Mouse (Mus musculus) embryo, embryonic 10.5 days (tissue): ENCODE results near the gene Mroh7.
A peak's percentile ranks its signal among the peaks of the same experiment; 100 is the strongest.
"Not testable (repeated sequence)": the region's sequence is repeated elsewhere in the genome, so short reads cannot be mapped to it uniquely, and the experiment has no call there.

Experiments
- DNase-seq: peaks from one replicate; pipeline ENCODE4 v3.0.0-alpha.2; 2015; ENCODE audit warnings: low spot score

Mroh7 gene

GRCm38 (mm10) chr4:106730814-106731213 is at the start of gene Mroh7:
Gene Mroh7 (minus strand): TSS chr4:106730925.
- no peak for DNase-seq

GRCm38 (mm10) chr4:106780045-106780444 is 49.3 kb upstream of the Mroh7 start:
- peak; percentile 82 for DNase-seq

GRCm38 (mm10) chr4:106778116-106778788 is 47.5 kb upstream of the Mroh7 start:
- peak; percentile 81 for DNase-seq

- DNase-seq, result peak; percentile 85
Measured at GRCm38 (mm10) chr4:106776998-106777397, 46.3 kb upstream of the Mroh7 start.

GRCm38 (mm10) chr4:106775767-106776166 is 45.0 kb upstream of the Mroh7 start:
- DNase-seq, result not testable (repeated sequence)

GRCm38 (mm10) chr4:106772558-106772957 is 41.8 kb upstream of the Mroh7 start:
- DNase-seq, result no peak

- no peak for DNase-seq
Measured at GRCm38 (mm10) chr4:106769306-106769705, 38.6 kb upstream of the Mroh7 start.

GRCm38 (mm10) chr4:106764166-106764565 is 33.4 kb upstream of the Mroh7 start:
- DNase-seq, result no peak

GRCm38 (mm10) chr4:106751726-106752125 is 21.0 kb upstream of the Mroh7 start:
- DNase-seq, result no peak

GRCm38 (mm10) chr4:106749699-106750098 is 19.0 kb upstream of the Mroh7 start:
- peak; percentile 85 for DNase-seq

- DNase-seq, result peak; percentile 18
Measured at GRCm38 (mm10) chr4:106747001-106747580, 16.4 kb upstream of the Mroh7 start.

- no peak for DNase-seq
Measured at GRCm38 (mm10) chr4:106745862-106746261, 15.1 kb upstream of the Mroh7 start.

- no peak for DNase-seq
Measured at GRCm38 (mm10) chr4:106737904-106738303, 7.2 kb upstream of the Mroh7 start.

- not testable (repeated sequence) for DNase-seq
Measured at GRCm38 (mm10) chr4:106736884-106737283, 6.2 kb upstream of the Mroh7 start.

GRCm38 (mm10) chr4:106733636-106734035 is 2.9 kb upstream of the Mroh7 start, which contains the start of gene Fam151a:
Gene Fam151a (plus strand): TSS chr4:106733889.
- DNase-seq, result no peak

- no peak for DNase-seq
Measured at GRCm38 (mm10) chr4:106720631-106721030, 10.1 kb downstream of the Mroh7 start.

GRCm38 (mm10) chr4:106713622-106714021 is 17.1 kb downstream of the Mroh7 start:
- no peak for DNase-seq

- peak; percentile 88 for DNase-seq
Measured at GRCm38 (mm10) chr4:106708408-106708807, 22.3 kb downstream of the Mroh7 start.

GRCm38 (mm10) chr4:106707957-106708356 is 22.8 kb downstream of the Mroh7 start:
- DNase-seq, result no peak

- DNase-seq, result peak; percentile 21
Measured at GRCm38 (mm10) chr4:106705096-106705665, 25.5 kb downstream of the Mroh7 start.

- no peak for DNase-seq
Measured at GRCm38 (mm10) chr4:106704416-106704815, 26.3 kb downstream of the Mroh7 start.

GRCm38 (mm10) chr4:106703956-106704355 is 26.8 kb downstream of the Mroh7 start:
- no peak for DNase-seq

- DNase-seq, result no peak
Measured at GRCm38 (mm10) chr4:106700798-106701197, 29.9 kb downstream of the Mroh7 start.
